Mouse (Mus musculus): ENCODE data around the gene Papola.

The Papola gene

DNA sequence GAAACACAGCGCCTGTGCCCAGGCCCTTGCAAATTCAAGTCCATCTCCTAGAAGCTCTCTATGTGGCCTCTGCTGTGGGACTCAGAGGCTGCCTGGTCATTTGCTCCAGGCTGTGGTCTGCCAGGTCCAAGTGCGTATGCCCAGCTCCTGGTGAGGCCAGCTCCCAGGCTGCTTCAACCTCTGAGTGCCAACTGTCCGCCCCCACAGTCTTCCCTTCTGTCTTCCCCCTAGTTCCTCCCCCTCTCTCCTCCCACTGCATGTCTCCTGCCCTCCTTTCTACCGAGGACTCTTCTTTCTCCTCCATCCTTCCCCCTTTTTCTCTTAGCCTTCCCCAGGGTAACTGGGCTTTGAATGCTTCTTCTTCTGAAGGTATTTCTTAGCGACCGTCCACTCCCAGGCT lies 77.6 kb downstream of the Papola start:
- DNase-seq (ENCODE audit: low read depth, low spot score), result no peak

GRCm38 (mm10) chr12:105862607-105863006 lies 78.1 kb downstream of the Papola start:
- DNase-seq (ENCODE audit: low read depth, low spot score), result no peak

DNA sequence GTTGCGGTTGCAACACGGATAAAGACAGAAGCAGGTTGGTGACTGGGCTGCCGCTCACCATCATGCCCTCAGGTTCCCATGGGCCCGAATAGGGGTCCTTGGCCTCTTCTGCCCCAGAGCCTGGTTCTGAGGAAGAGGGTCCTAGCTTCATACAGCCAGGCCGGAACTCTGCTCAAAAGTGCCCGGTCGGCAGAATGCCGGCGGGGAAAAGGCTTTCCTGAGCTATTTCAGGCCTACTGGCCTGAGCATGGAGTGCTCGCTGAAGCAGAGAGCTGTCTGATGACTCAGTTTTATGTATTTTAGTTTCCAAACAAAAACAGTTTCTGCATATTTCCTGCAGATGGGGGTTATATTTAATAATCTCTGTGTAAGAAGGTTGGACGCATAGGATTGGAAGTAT lies 78.9 kb downstream of the Papola start:
- no peak for DNase-seq (ENCODE audit: low read depth, low spot score)

GRCm38 (mm10) chr12:105867646-105868045 lies 83.2 kb downstream of the Papola start:
- DNase-seq (ENCODE audit: low read depth, low spot score), result no peak

GRCm38 (mm10) chr12:105869242-105869641 lies 84.7 kb downstream of the Papola start:
- no peak for DNase-seq (ENCODE audit: low read depth, low spot score)

DNA sequence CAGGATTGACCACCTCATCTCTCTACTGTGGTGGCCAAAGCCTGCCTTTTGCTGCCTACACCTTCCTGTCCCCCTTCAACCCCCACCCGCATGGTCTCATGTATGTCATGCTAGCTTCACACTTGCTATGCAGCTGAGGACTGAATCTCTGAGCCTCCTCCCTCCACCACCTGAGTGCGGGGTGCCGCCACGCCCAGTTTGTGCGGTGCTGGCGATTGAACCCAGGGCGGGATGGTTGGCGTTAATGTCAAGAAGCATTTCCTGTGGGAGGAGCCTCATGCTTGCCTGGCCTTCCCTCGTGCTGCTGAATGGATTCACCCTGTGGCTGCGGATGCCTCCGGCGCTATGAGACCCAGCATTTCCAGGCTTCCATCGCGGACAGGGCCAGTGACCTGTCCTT lies 85.2 kb downstream of the Papola start:
- no peak for DNase-seq (ENCODE audit: low read depth, low spot score)

DNA sequence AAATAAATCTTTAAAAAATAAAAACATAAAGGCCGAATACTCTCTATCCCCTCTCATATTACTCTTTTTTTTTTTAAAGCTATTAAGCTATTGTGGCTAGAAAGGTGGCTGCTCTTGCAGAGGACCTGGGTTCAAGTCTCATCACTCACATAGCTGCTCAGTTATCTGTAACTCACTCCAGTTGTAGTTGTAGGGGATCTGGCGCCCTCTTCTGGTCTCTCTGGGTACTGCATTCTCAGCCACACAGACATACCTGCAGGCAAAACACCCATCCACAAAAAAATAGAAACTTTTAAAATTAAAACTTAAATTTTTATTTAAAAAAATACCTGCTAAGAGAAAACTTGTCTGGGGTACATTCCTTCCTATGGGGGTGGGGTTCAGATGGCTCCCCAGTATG lies 88.8 kb downstream of the Papola start:
- DNase-seq (ENCODE audit: low read depth, low spot score), result no peak

DNA sequence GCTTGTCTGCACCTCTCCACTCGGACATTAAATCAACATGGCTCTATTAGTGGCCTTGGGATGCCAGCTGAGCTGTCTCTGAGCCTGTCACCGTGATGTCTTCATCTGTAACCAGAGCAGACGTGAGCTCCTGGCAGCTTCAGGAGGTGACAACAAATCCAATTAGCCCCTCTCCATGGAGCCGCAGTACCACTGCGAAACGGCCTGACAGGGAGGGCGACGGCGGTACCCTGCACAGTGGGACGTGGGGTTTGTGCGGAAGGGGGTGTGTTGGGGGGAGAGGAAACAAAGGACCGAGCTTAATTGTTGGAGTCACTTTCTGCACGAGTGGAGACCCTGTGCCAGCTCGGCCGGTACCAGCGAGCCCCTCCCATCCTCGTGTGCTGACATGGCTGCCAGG lies 90.6 kb downstream of the Papola start:
- no peak for DNase-seq (ENCODE audit: low read depth, low spot score)

- DNase-seq (ENCODE audit: low read depth, low spot score), result no peak
Measured at GRCm38 (mm10) chr12:105876521-105876920, 92.0 kb downstream of the Papola start.

GRCm38 (mm10) chr12:105876931-105877330 lies 92.4 kb downstream of the Papola start:
- no peak for DNase-seq (ENCODE audit: low read depth, low spot score)

GRCm38 (mm10) chr12:105878746-105879145 lies 94.3 kb downstream of the Papola start:
- no peak for DNase-seq (ENCODE audit: low read depth, low spot score)

DNA sequence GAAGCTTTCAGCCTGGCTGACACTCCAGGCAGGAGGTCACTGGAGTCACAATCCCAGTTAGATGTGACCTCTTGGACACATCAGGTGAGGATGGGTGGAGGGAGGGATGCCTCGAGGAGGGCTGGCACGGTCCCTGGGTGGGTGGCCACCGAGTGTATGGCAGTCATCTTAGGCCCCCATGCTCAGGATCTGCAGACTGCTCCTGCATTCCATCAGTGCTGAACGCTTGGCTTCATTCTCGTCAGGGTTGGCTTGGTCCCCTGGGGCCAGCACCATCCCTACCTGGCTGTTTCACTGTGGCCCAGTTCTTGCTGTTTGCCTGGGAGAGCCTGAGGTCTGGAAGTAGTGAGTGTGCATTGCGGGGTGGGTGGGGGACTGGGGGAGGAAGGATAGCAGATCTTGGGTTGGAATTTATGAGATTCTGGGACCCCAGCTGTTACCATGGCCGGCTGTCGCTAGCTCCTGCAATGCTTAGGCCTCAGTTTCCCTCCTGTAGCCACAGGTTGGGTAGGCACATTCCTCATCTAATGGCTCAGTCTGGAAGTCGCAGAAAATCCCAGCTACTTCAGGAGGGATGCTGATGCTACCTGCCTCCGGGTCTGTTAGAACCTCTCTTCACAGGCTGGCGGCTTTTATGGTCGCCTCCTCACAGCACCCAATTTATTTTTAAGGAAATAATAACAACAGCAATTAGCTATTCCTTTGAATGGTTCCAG lies 99.5 kb downstream of the Papola start:
- no peak for DNase-seq (ENCODE audit: low read depth, low spot score)

GRCm38 (mm10) chr12:105884515-105885323 lies 100.2 kb downstream of the Papola start:
- DNase-seq (ENCODE audit: low read depth, low spot score), result no peak
